Mouse (Mus musculus) kidney, adult 2 months (tissue): ENCODE measurements around the gene Stx7.

Experiments used
- CTCF ChIP-seq: fragments of 200-500 bp; conservative IDR thresholded peaks from 2 replicates; pipeline ENCODE4 v1.5.1; 2011; ENCODE audit warnings: low read depth, mild to moderate bottlenecking, control low read depth, low read length, moderate library complexity, mixed read lengths; ENCODE audit not compliant: insufficient read depth, insufficient read length
- POLR2A ChIP-seq: fragments of 200-500 bp; IDR thresholded peaks from one replicate; pipeline ENCODE4 v1.6.1; 2011; ENCODE audit warnings: low read depth, low read length, control low read depth

DNA sequence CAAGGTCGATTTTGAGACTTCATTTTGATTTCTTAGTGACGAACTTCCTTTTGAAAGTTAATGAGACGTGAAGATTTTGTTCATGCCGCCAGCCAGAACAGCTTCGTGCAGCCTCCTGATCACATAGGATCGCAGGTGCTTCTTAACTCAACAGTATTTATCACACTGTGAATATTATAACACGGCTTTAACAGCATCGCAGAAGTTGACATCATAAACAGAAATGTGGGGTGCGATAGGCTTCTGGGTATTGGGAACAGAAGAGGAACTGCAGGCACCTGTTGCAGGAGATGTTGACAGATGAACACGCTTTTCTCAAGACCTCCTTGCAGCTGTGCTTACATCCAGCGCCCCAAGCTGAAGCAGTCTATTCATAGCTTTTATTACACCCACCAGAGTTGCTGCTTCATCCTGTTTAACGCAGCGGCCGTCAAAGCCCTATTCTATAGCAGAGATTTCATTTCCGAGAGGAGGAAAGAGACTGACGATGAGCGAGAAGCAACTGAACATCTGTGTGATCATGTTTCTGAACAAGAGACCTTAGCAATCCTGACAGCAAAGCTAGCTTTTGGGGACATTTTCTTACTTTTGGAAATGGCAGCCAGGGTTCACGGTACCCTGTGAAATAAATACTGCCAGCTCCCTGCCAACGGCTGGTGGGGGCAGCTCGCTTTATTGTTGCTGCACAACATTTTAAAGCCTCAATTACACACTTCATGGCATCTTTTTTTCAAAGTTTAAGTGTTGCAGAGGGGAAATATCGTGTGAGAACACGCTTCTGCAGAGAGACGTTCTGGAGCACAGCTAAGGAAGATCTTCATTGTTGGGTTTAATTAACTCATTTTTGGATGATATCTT is 86.6 kb downstream of the Stx7 start:
- no peak for TF ChIP-seq CTCF
- TF ChIP-seq POLR2A: no peak
